Mouse (Mus musculus): Measurements from ENCODE around the gene Gng11. TPM values are rescaled to one million over a fixed set of nuclear protein-coding genes. Genes with fewer than 3 reads are reported as not detected.

The Gng11 gene
- total RNA-seq (2017), result 5.9 and 24.0 TPM in 2 replicates

DNA sequence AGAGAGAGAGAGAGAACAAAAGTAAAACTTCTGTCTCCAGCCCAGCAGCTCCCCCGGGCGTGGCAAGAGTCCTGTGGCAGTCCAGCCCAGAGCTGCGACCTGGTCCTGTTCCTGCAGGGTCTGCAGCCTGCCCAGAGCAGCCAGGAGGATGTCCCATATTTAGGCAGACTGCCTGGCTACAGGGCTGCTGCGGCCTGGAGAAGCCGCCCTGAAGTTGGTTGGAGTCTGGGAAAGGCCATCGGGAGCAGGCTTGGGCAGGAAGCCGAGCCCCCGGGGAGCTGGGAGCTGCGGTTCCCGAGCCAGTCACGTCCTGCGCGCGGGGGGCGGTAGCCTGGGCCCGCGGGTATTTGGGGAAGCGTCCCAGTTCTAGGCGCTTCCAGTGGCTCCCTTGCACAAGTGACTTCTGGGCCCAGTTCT, at the start of gene Gng11:
Gene Gng11 (plus strand): TSS at position 15 of the 417 bp plus-strand sequence.
- peak; percentile 79 to 90 for ATAC-seq (replicated peaks in 1 of 2; ENCODE audit: insufficient read depth in 1 of 2, low FRiP score in 2 of 2, low TSS enrichment in 1 of 2, low read depth in 1 of 2, poor library complexity in 2 of 2, severe bottlenecking in 2 of 2)

DNA sequence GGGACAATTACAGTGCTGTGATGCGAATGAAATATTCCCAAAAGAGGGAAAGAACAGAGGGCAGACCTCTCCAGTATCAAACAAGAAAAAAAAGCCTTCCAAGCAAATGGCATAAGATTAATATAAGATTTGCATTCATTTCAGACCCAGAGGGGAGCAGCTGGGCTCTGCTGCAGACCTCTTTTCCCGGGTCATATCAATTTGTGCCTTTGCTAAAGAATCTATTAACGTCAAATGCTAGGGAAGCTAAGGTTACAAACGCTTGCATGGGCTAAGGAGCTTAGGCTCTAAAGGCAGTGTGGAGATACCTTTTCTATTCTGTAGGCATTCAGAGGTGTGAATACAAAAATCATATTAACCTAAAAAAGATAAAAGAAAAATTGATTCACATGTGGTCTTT, 48.7 kb upstream of the Gng11 start:
- no peak for ATAC-seq (replicated peaks in 1 of 2; ENCODE audit: insufficient read depth in 1 of 2, low FRiP score in 2 of 2, low TSS enrichment in 1 of 2, low read depth in 1 of 2, poor library complexity in 2 of 2, severe bottlenecking in 2 of 2)

DNA sequence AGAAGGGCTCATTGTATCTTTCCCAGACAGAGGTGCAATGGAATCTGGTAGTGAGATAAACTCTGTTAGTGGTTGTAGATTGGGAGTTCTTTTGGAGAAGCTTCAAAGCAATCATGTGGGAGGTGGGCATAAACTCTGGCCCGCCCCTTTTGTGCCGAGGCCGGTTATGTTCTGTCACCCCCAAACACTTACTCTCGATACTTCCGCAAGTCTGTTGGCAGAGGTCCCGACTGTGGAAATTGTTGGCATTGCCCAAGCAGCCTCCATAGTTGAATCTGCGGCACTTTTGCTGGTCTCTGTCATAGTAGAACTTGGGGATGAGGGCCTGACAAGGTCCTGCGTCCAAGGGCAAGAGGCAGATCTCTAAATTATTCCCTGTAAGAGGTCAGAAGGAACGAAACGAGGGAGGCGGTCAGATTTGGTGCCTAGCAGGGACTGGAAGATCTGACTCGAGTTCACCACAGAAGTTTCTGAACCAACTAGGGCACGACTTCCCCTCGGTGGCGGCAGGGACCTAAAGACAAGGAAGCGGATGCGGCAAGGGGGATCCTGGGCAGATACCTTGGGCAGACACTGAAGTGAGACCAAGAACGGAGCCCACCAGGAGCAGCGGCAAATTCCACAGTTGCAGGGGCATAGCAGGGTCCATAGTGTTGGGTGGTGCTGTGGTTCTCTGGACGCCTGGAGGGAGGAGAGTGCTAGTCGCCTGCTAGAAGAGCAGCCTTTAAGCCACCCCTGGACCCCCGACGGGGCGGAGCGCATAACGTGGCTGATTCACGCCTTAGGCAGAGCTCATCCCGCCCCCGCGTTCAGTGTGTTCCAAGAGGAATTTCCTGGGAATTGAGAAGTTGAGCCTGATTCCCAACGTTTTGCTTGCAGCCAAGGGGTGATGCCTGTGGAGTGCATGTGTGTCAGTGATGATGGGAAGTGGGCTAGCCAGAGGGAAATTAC, 35.8 kb upstream of the Gng11 start:
- ATAC-seq (replicated peaks in 1 of 2; ENCODE audit: insufficient read depth in 1 of 2, low FRiP score in 2 of 2, low TSS enrichment in 1 of 2, low read depth in 1 of 2, poor library complexity in 2 of 2, severe bottlenecking in 2 of 2), result peak; percentile 90 to 91

DNA sequence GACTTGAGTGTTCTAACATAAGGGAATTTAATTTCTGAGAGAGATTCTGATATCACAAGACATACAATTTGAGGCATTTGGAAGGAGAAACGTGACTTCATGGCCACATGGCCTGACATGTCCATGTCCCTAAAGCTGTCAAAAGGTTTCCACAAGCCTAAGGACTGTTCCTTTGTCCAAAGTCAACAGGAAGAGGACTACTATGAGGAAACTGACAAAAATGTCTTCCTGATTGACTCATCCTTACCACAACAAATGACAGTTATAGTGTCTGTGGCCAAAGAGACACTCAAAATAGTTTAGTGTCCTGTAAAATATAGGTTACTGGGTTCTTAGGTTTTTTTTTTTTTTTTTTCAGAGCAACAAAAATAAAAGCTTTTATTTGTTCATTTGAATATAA, 30.0 kb upstream of the Gng11 start:
- peak in 1 of 2 experiments; percentile 29; a peak in 1 of 4 replicates for ATAC-seq (replicated peaks in 1 of 2; ENCODE audit: insufficient read depth in 1 of 2, low FRiP score in 2 of 2, low TSS enrichment in 1 of 2, low read depth in 1 of 2, poor library complexity in 2 of 2, severe bottlenecking in 2 of 2)

DNA sequence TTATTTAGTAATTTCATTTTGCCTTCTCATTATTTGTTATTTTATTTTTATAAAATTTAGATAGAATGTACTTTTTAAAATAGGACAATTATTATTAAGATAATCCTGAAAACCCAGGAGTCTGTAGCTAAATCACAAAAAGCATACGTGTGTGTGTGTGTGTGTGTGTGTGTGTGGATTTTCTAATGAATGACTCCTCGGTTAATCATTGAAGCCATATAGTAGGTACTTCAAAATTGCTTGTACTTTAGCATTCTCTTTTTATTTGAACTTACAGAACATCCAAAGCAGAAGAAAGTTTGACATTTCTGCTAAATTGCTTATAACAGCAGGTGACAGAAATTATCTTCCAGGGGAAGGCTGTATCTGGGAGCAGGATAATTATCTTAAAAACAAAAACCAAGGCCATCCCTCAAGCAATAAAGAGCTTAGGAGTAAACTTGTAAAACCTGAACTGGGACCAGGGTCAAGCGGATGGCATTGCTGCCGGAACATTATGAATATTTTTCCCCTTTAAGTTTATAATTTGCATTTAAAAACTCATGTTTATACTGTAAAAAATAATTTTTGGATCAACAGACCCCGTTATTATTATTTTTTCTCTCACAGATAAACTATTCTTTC, 20.9 kb upstream of the Gng11 start:
- no peak for ATAC-seq (replicated peaks in 1 of 2; ENCODE audit: insufficient read depth in 1 of 2, low FRiP score in 2 of 2, low TSS enrichment in 1 of 2, low read depth in 1 of 2, poor library complexity in 2 of 2, severe bottlenecking in 2 of 2)

DNA sequence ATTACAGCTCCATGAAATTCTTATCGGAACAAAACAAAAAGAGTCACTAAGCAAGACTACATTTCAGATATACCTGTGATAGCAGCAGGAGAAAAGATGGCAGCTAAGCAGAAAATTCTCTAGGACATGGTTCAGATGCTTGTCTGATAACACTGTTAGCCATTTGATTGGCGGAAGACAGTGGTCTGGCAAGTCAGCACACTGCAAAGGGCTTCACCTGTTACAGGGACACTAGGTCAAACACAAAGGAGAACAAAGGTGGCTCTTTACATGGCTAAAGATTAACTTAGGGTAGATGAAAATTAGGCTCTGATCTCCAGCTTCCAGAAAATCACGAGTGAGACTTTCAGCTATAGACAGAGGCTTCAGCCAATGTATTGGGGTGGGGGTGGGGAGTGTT, 15.0 kb upstream of the Gng11 start, which contains the start of gene Tfpi2:
Gene Tfpi2 (minus strand): TSS at position 170 of the 400 bp plus-strand sequence.
- ATAC-seq (replicated peaks in 1 of 2; ENCODE audit: insufficient read depth in 1 of 2, low FRiP score in 2 of 2, low TSS enrichment in 1 of 2, low read depth in 1 of 2, poor library complexity in 2 of 2, severe bottlenecking in 2 of 2), result no peak

DNA sequence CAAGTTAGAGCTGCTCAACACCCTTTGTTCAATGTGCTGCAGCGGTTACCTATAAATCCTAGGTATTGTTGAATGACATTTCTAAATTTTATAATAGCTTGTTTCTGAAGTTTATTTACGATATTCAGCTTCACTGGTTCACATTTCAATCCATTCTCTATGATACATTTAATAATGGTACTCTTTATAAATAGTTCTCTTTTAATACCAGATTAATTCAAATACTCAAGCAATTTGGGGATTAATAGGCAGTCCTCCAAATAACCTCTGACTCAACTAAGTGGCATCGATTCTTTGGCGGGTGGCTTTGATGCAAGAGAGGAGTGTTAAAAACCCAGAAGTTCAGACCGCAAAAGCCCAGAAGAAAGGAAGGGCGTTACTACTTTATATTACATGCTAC, 10.2 kb upstream of the Gng11 start, which contains the start of gene Gngt1:
Gene Gngt1 (plus strand): TSS at position 301 of the 400 bp plus-strand sequence.
- no peak for ATAC-seq (replicated peaks in 1 of 2; ENCODE audit: insufficient read depth in 1 of 2, low FRiP score in 2 of 2, low TSS enrichment in 1 of 2, low read depth in 1 of 2, poor library complexity in 2 of 2, severe bottlenecking in 2 of 2)

DNA sequence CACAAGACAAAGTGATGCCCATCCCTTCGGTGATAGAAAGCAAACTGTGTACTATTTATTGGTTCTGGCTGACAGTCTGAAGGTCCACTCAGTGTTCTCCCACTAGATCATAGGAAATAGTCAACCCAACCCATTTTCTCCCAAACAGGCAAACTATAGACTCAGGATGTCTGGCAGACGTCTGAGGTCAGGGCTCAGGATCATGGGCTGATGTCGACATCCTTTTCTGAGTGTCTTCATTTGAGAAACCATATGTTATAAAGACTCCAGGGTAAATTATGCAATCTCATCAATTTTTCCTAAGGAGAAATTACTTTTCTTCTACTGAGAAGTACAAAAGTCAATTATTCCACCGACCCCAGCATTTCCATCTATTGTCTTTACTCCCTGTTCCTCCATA, 5.6 kb upstream of the Gng11 start:
- ATAC-seq (replicated peaks in 1 of 2; ENCODE audit: insufficient read depth in 1 of 2, low FRiP score in 2 of 2, low TSS enrichment in 1 of 2, low read depth in 1 of 2, poor library complexity in 2 of 2, severe bottlenecking in 2 of 2), result no peak

DNA sequence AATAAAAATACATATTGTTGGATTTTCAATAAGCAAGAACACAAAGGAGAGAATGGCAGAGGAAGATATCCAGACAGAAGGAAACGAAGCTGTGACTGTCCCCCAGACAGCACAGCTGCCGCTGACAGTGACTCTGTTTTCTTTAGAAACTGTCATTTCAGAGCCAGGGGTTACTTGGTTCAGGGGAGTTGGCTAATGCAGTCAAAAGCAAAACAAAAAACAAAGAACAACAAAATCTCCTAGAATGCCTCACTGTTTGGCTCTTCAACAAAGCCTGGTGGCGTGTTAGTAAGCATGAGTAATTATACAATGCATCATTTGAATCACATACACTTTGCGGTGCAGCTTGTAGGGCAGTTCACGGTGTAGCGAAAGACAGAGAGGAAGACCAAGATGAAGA, 4.4 kb upstream of the Gng11 start:
- no peak for ATAC-seq (replicated peaks in 1 of 2; ENCODE audit: insufficient read depth in 1 of 2, low FRiP score in 2 of 2, low TSS enrichment in 1 of 2, low read depth in 1 of 2, poor library complexity in 2 of 2, severe bottlenecking in 2 of 2)

DNA sequence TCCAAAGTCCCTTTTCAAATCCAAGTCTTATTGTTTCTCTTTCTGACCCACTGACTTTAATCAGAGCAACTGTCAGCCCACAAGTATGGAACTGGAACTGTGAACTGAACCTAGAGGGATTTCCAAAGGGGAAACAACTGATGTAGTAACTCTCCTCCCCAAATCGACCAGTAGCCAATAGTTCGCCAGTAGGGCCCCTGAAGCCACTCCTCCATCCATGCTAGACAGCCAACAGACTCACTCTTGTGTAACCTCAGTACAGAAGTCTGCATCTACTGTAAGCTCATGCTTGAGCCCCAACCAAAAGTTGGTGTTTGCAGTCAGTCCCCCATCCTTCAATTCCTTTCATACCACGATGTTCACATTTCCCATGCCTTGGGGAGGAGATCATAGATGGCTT, 3.0 kb upstream of the Gng11 start:
- ATAC-seq (replicated peaks in 1 of 2; ENCODE audit: insufficient read depth in 1 of 2, low FRiP score in 2 of 2, low TSS enrichment in 1 of 2, low read depth in 1 of 2, poor library complexity in 2 of 2, severe bottlenecking in 2 of 2), result peak; percentile 25 to 46; a peak in 1 of 4 replicates

DNA sequence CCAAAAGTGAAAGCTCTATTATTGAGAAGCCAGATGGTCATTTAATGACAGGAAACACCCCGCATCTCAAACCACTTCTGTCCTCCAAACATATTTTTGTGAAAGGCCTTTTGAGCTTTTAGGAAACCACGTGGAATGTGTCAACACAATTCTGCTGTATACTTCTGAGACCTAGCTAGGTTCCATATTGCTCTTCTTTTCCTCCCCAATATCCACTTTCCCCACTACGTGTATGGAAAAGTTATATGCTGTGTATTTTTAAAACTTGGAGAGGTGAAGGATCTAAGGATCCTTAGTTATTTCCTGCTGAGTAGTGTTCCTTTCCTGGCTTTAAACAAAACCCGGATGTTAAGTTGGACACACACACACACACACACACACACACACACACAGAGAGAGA, 259 bp upstream of the Gng11 start:
- no peak; a peak in 1 of 4 replicates for ATAC-seq (replicated peaks in 1 of 2; ENCODE audit: insufficient read depth in 1 of 2, low FRiP score in 2 of 2, low TSS enrichment in 1 of 2, low read depth in 1 of 2, poor library complexity in 2 of 2, severe bottlenecking in 2 of 2)

DNA sequence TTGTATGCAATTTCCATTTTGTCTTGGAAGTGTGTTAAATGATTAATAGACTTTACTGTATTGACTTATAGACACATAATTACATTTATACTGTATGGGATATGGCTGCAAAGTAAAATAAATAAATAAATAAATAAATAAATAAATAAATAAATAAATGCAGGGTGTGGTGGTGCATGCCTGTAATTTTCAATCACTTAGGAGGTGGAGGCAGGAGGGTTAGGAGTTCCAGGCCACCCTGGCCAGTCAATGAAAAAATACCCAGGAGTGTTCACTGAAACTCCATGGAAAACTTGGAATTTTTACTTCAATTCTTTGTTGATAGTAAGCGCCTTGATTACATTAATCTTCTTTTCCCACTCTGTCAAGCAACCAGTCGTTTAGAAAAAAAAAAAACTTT, 1.1 kb downstream of the Gng11 start:
- no peak for ATAC-seq (replicated peaks in 1 of 2; ENCODE audit: insufficient read depth in 1 of 2, low FRiP score in 2 of 2, low TSS enrichment in 1 of 2, low read depth in 1 of 2, poor library complexity in 2 of 2, severe bottlenecking in 2 of 2)

DNA sequence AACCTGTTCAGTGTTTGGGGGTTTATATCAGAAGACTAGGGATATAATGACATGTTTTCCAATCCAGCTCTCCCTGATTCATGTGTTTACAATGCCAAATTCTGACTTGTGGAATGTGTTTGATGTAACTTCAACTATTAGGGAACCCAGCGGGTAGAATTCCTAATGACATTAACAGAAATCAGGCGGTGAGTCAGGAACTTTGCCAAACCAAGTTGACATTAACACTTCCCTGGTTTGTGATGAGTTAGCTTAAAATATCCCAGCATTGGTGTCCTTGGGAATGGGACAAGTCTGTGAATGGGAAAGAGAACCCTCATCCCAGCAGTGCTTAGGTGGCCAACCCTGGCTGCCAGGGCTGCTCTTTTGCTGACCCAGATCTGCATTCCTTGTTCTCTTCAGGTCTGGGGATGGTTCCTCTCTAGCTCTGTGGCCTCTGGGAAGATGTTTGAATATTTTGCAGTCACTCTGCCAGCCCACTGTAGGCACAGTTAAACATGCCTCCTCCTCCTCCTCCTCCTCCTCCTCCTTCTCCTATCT, 4.9 kb downstream of the Gng11 start:
- ATAC-seq (replicated peaks in 1 of 2; ENCODE audit: insufficient read depth in 1 of 2, low FRiP score in 2 of 2, low TSS enrichment in 1 of 2, low read depth in 1 of 2, poor library complexity in 2 of 2, severe bottlenecking in 2 of 2), result no peak

DNA sequence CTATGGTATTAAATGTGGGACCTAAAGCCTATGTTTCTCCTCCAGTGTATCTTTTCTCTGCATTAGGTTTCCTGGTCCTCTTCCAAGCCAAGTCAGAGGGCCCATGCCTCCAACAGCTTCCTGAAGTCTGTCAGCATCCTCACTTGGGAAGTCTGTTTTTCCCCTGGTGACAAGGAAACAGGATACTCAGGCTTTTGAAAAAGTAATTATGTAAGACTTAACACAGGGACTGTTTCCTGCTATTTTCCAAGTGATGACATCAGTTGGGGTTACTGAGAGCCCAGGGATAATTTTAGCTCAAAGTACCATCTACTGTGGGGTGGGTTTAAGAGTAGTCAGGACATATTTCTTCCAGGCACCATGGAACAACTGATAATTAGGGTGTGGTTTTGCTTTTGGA, 5.8 kb downstream of the Gng11 start:
- no peak for ATAC-seq (replicated peaks in 1 of 2; ENCODE audit: insufficient read depth in 1 of 2, low FRiP score in 2 of 2, low TSS enrichment in 1 of 2, low read depth in 1 of 2, poor library complexity in 2 of 2, severe bottlenecking in 2 of 2)

DNA sequence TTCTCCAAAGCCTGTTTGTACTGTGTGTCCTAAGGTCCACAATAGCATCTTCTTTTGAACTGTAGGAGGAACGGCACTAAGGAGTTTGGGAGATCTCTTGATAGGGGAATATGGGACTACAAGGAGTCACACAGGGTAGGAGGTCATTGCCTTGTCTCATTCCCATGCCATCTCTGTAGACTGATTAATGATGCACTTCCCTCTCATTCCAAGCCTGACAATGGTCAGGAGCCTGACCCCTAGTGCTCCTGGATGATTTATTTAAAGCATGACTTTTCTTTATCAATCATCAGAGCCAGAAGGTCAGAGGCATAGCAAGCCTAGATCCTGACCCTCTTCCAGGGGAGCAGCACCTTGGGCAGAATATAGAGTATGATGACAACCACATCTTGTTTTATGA, 18.9 kb downstream of the Gng11 start:
- ATAC-seq (replicated peaks in 1 of 2; ENCODE audit: insufficient read depth in 1 of 2, low FRiP score in 2 of 2, low TSS enrichment in 1 of 2, low read depth in 1 of 2, poor library complexity in 2 of 2, severe bottlenecking in 2 of 2), result no peak

DNA sequence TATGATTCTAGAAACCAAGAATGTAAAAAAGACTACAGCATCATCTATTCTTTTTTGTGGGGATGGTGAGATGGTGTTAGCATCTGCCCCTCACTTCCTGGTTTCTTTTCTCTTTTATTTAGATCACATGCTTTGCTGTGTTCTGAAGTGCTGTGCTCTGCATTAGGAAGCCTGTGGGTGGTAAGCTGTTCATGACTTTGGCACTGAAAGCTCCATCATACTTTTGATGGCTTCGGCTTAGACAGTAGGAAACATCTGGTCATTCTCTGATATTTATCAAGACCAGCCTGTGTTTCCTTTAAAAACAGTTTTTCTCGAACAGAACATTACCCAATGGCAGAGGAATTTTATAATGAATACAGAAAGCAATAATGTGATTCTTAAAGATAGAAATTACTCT, 22.7 kb downstream of the Gng11 start:
- ATAC-seq (replicated peaks in 1 of 2; ENCODE audit: insufficient read depth in 1 of 2, low FRiP score in 2 of 2, low TSS enrichment in 1 of 2, low read depth in 1 of 2, poor library complexity in 2 of 2, severe bottlenecking in 2 of 2), result peak; percentile 89 to 91

DNA sequence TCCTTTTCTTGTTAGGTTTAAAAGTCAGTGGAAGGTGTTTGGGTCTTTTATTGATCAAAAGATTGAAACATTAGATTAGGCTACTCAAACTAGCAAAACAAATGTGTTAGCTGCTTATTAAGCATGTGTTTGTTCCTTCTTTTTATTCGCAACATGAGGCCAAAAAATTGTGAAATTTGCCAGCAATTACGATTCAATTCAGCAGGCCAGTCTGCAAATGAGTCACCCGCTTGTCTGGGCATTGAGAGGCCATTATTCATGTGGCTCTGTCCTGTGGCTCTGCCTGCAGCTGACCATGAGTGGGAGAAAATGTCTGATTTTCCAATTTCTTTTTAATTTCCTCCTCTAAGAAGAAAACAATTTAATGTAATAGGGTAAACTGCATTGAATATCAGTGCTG, 27.3 kb downstream of the Gng11 start:
- ATAC-seq (replicated peaks in 1 of 2; ENCODE audit: insufficient read depth in 1 of 2, low FRiP score in 2 of 2, low TSS enrichment in 1 of 2, low read depth in 1 of 2, poor library complexity in 2 of 2, severe bottlenecking in 2 of 2), result no peak

DNA sequence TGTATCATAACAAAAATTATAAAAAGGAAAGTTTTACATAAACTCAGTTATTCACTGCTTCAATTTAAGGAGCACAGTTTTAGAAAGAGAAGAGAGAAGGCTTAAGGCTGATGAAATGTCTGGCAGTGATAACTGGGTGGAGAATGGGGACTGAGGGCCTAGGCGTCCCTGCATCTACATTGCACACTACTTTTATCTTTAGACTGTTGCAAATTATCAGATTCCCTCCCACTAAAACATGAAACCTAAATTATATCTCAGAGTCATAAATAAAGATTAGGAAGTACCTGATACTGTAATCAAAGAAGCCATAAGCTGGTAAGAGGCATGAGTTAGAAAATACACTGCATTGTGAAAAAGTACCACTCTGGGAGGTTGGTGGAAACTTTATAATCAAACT, 38.1 kb downstream of the Gng11 start:
- ATAC-seq (replicated peaks in 1 of 2; ENCODE audit: insufficient read depth in 1 of 2, low FRiP score in 2 of 2, low TSS enrichment in 1 of 2, low read depth in 1 of 2, poor library complexity in 2 of 2, severe bottlenecking in 2 of 2), result no peak

All from hematopoietic stem cell, adult 5-6 weeks (primary cell).